ENCODE assay signal across 16 mouse cellular contexts in genomic region chr5:119667356-119667940, GRCm38 (mm10). TPM values are rescaled to one million over a fixed set of nuclear protein-coding genes. Genes with fewer than 3 reads are reported as not detected.
DNase-seq lines count a peak whose midpoint lies in the region; ATAC-seq and TF ChIP-seq lines count a peak whose summit lies in the region.
"Had no signal": no experiment of that assay in that cellular context is flagged by ENCODE, and none has a peak within 500 bp of the region (broad histone marks: within the 10 kb centered on the region; RNA-seq: fewer than 3 reads in every experiment).

No protein-coding gene starts in this region.

- H3K4me3 ChIP-seq in forebrain, embryonic 11.5 days (ENCODE audit: low read depth, low read length), result no peak overlapping the region
- no peak overlapping the region for H3K4me3 ChIP-seq in forebrain, embryonic 16.5 days (replicated peaks; ENCODE audit: low read length)
- no peak overlapping the region for H3K4me3 ChIP-seq in kidney, postnatal 0 days (replicated peaks; ENCODE audit: low read depth, low read length)
- H3K4me3 ChIP-seq in ES-Bruce4 (ENCODE audit: low read depth, low read length), result no peak overlapping the region
- no peak overlapping the region for H3K4me3 ChIP-seq in intestine, embryonic 16.5 days (ENCODE audit: low read length)
- H3K4me3 ChIP-seq in liver, embryonic 11.5 days (ENCODE audit: low read depth, low read length), result no peak overlapping the region
- H3K4me3 ChIP-seq: heart, adult 2 months; midbrain, embryonic 12.5 days; stomach, embryonic 15.5 days had no signal

- no peak overlapping the region for H3K27ac ChIP-seq in forebrain, embryonic 11.5 days (ENCODE audit: low read depth, low read length)
- no peak overlapping the region for H3K27ac ChIP-seq in forebrain, embryonic 16.5 days (ENCODE audit: low read length)
- H3K27ac ChIP-seq in kidney, postnatal 0 days, result 0 out of 2 replicates have a peak overlapping the region, but pooled peaks have one; percentile 25
- H3K27ac ChIP-seq in ES-Bruce4 (ENCODE audit: insufficient read depth, low read length), result no peak overlapping the region
- H3K27ac ChIP-seq in intestine, embryonic 16.5 days (ENCODE audit: low read length), result no peak overlapping the region
- H3K27ac ChIP-seq in liver, embryonic 11.5 days (ENCODE audit: low read depth, low read length), result no peak overlapping the region
- H3K27ac ChIP-seq: heart, adult 2 months; midbrain, embryonic 12.5 days; stomach, embryonic 15.5 days had no signal

- H3K9me3 ChIP-seq in forebrain, embryonic 11.5 days (ENCODE audit: control insufficient read depth, low read length), result no peaks in the 10 kb centered on the region
- H3K9me3 ChIP-seq in forebrain, embryonic 16.5 days (ENCODE audit: control insufficient read depth, low read length), result no peaks in the 10 kb centered on the region
- no peaks in the 10 kb centered on the region for H3K9me3 ChIP-seq in kidney, postnatal 0 days (replicated peaks; ENCODE audit: low read length)
- no peaks in the 10 kb centered on the region for H3K9me3 ChIP-seq in ES-Bruce4 (replicated peaks; ENCODE audit: control insufficient read depth, insufficient read depth, low read length, poor library complexity, severe bottlenecking)
- H3K9me3 ChIP-seq in intestine, embryonic 16.5 days (ENCODE audit: control insufficient read depth, low read length), result no peaks in the 10 kb centered on the region
- H3K9me3 ChIP-seq in liver, embryonic 11.5 days (ENCODE audit: control insufficient read depth, low read length), result no peaks in the 10 kb centered on the region
- H3K9me3 ChIP-seq: midbrain, embryonic 12.5 days; stomach, embryonic 15.5 days had no signal

- no peak overlapping the region for H3K9ac ChIP-seq in forebrain, embryonic 11.5 days (ENCODE audit: low read length)
- no peak overlapping the region for H3K9ac ChIP-seq in forebrain, embryonic 16.5 days (replicated peaks; ENCODE audit: low read depth, low read length)
- H3K9ac ChIP-seq in kidney, postnatal 0 days (ENCODE audit: low read depth, low read length), result no peak overlapping the region
- peak overlapping the region; percentile 12; the same call in 1 of the 2 replicates for H3K9ac ChIP-seq in ES-Bruce4 (ENCODE audit: low read depth, poor library complexity, severe bottlenecking)
- 0 out of 2 replicates have a peak overlapping the region, but pooled peaks have one; percentile 10 for H3K9ac ChIP-seq in intestine, embryonic 16.5 days (ENCODE audit: low read depth, low read length)
- no peak overlapping the region for H3K9ac ChIP-seq in liver, embryonic 11.5 days (ENCODE audit: low read depth, low read length)
- H3K9ac ChIP-seq: liver, postnatal 0 days; midbrain, embryonic 12.5 days; stomach, embryonic 15.5 days had no signal

- no peak for TF ChIP-seq EP300 in ES-Bruce4 (IDR thresholded peaks at IDR 0.05; ENCODE audit: insufficient read depth, low read depth, low read length)

- peaks cover 92% of the 10 kb centered on the region for H3K27me3 ChIP-seq in forebrain, embryonic 11.5 days (ENCODE audit: control insufficient read depth, insufficient read depth, low read length)
- H3K27me3 ChIP-seq in forebrain, embryonic 16.5 days (replicated peaks; ENCODE audit: control insufficient read depth, insufficient read depth, low read length), result peaks cover 80% of the 10 kb centered on the region
- peaks cover 63% of the 10 kb centered on the region for H3K27me3 ChIP-seq in kidney, postnatal 0 days (ENCODE audit: insufficient read depth, low read length)
- H3K27me3 ChIP-seq in ES-Bruce4 (ENCODE audit: control insufficient read depth, insufficient read depth, low read length, poor library complexity, severe bottlenecking), result peaks cover 16% of the 10 kb centered on the region; the same call in 1 of the 2 replicates
- H3K27me3 ChIP-seq in intestine, embryonic 16.5 days (replicated peaks; ENCODE audit: control insufficient read depth, insufficient read depth, low read length), result peaks cover 32% of the 10 kb centered on the region
- peaks cover 99% of the 10 kb centered on the region for H3K27me3 ChIP-seq in liver, embryonic 11.5 days (replicated peaks; ENCODE audit: control insufficient read depth, insufficient read depth, low read length)

- peaks cover 13% of the 10 kb centered on the region for H3K4me1 ChIP-seq in forebrain, embryonic 11.5 days (replicated peaks; ENCODE audit: control insufficient read depth, insufficient read depth, low read length)
- peaks cover 9% of the 10 kb centered on the region for H3K4me1 ChIP-seq in forebrain, embryonic 16.5 days (replicated peaks; ENCODE audit: control insufficient read depth, insufficient read depth, low read length)
- no peaks in the 10 kb centered on the region for H3K4me1 ChIP-seq in kidney, postnatal 0 days (replicated peaks; ENCODE audit: insufficient read depth, low read length)
- no peaks in the 10 kb centered on the region for H3K4me1 ChIP-seq in ES-Bruce4 (ENCODE audit: control insufficient read depth, insufficient read depth, low read length)
- peaks cover 26% of the 10 kb centered on the region for H3K4me1 ChIP-seq in intestine, embryonic 16.5 days (ENCODE audit: control insufficient read depth, insufficient read depth, low read length)
- peaks cover 10% of the 10 kb centered on the region for H3K4me1 ChIP-seq in liver, embryonic 11.5 days (replicated peaks; ENCODE audit: control insufficient read depth, insufficient read depth, low read length)

- WGBS in forebrain, embryonic 11.5 days, result 2% methylated on average over 13 of the region's 13 CpGs
- 5% methylated on average over 13 of the region's 13 CpGs for WGBS in forebrain, embryonic 16.5 days
- WGBS in kidney, postnatal 0 days, result 32% methylated on average over 13 of the region's 13 CpGs
- 43% methylated on average over 13 of the region's 13 CpGs for WGBS in intestine, embryonic 16.5 days
- WGBS in liver, embryonic 11.5 days, result 11% methylated on average over 13 of the region's 13 CpGs

- TF ChIP-seq CTCF in kidney, postnatal 0 days (IDR thresholded peaks at IDR 0.05; ENCODE audit: low read depth), result no peak
- TF ChIP-seq CTCF in ES-Bruce4 (IDR thresholded peaks at IDR 0.05; ENCODE audit: low read depth, low read length), result no peak

- H3K36me3 ChIP-seq in forebrain, embryonic 11.5 days (ENCODE audit: control insufficient read depth, insufficient read depth, low read length), result no peaks in the 10 kb centered on the region
- no peaks in the 10 kb centered on the region for H3K36me3 ChIP-seq in forebrain, embryonic 16.5 days (ENCODE audit: control insufficient read depth, insufficient read depth)
- no peaks in the 10 kb centered on the region for H3K36me3 ChIP-seq in kidney, postnatal 0 days (ENCODE audit: insufficient read depth, low read length)
- H3K36me3 ChIP-seq in ES-Bruce4 (ENCODE audit: control insufficient read depth, insufficient read depth, low read length, poor library complexity, severe bottlenecking), result no peaks in the 10 kb centered on the region
- no peaks in the 10 kb centered on the region for H3K36me3 ChIP-seq in intestine, embryonic 16.5 days (ENCODE audit: control insufficient read depth, insufficient read depth, low read length)
- H3K36me3 ChIP-seq in liver, embryonic 11.5 days (ENCODE audit: control insufficient read depth, insufficient read depth, low read length), result no peaks in the 10 kb centered on the region
- H3K36me3 ChIP-seq: midbrain, embryonic 12.5 days; stomach, embryonic 15.5 days had no signal

- no peak for TF ChIP-seq POLR2A in ES-Bruce4 (IDR thresholded peaks at IDR 0.05; ENCODE audit: insufficient read depth, low read length)

- H3K4me2 ChIP-seq in forebrain, embryonic 11.5 days (ENCODE audit: low read depth, low read length, severe bottlenecking), result no peak overlapping the region
- H3K4me2 ChIP-seq in forebrain, embryonic 16.5 days (ENCODE audit: low read length), result no peak overlapping the region
- no peak overlapping the region for H3K4me2 ChIP-seq in kidney, postnatal 0 days (ENCODE audit: low read length)
- no peak overlapping the region for H3K4me2 ChIP-seq in intestine, embryonic 16.5 days (ENCODE audit: low read depth, low read length)
- H3K4me2 ChIP-seq in liver, embryonic 11.5 days, result no peak overlapping the region
- H3K4me2 ChIP-seq: midbrain, embryonic 12.5 days; stomach, embryonic 15.5 days had no signal

- peak; percentile 49 for DNase-seq in forebrain, embryonic 11.5 days (ENCODE audit: low spot score)
- DNase-seq in kidney, postnatal 0 days (ENCODE audit: low spot score), result no peak
- no peak for DNase-seq in kidney, postnatal 4 days
- no peak for DNase-seq in liver, embryonic 11.5 days (ENCODE audit: low spot score)
- DNase-seq: cerebellum, adult 11 months; heart, adult 2 months; layer of hippocampus, postnatal 36 days; liver, postnatal 0 days had no signal

- ATAC-seq in forebrain, embryonic 11.5 days (replicated peaks; ENCODE audit: low FRiP score), result no peak
- no peak for ATAC-seq in forebrain, embryonic 16.5 days
- no peak for ATAC-seq in kidney, postnatal 0 days (replicated peaks; ENCODE audit: low FRiP score, low read depth)
- ATAC-seq in intestine, embryonic 16.5 days, result no peak
- no peak for ATAC-seq in liver, embryonic 11.5 days (replicated peaks; ENCODE audit: low FRiP score)
- no peak for ATAC-seq in granulocyte monocyte progenitor cell, adult 5-6 weeks (replicated peaks; ENCODE audit: poor library complexity, severe bottlenecking)
- ATAC-seq: forebrain, embryonic 14.5 days; liver, postnatal 0 days; Patski had no signal

RNA-seq across cellular contexts. Expression of gene Tbx3, which starts 3.0 kb away (rescaled TPM):
- polyA plus RNA-seq in forebrain, embryonic 11.5 days (2014; fragmentation: Nextera tagmentation; extraction: Ambion mirVana), result 0.88 and 2.0 TPM in 2 replicates
- 2.1 and 3.0 TPM in 2 replicates for polyA plus RNA-seq in forebrain, embryonic 16.5 days (2015; fragmentation: Nextera tagmentation; extraction: Ambion mirVana)
- polyA plus RNA-seq in kidney, postnatal 0 days (2015; fragmentation: Nextera tagmentation; extraction: Ambion mirVana), result 32.9 and 36.8 TPM in 2 replicates
- polyA plus RNA-seq in ES-Bruce4 (2011; ENCODE audit: insufficient read depth, insufficient read length, low read depth, missing spikeins), result 29.8 and 30.1 TPM in 2 replicates
- 37.5 and 44.6 TPM in 2 replicates for polyA plus RNA-seq in intestine, embryonic 16.5 days (2015; fragmentation: Nextera tagmentation; extraction: Ambion mirVana)
- 23.3 and 25.9 TPM in 2 replicates for polyA plus RNA-seq in liver, embryonic 11.5 days (2014; fragmentation: Nextera tagmentation; extraction: Ambion mirVana)
- not detected in 2 replicates for total RNA-seq in granulocyte monocyte progenitor cell, adult 5-6 weeks (2014; fragmentation: Nextera tagmentation)
- total RNA-seq in granulocyte monocyte progenitor cell, adult 5-6 weeks (2017), result not detected in 2 replicates
- polyA plus RNA-seq: Patski had no signal

Comparison
In these comparisons a context has a peak if more than half of its experiments do, and no peak if none do; other contexts are left out.
1. H3K9ac ChIP-seq: peak in ES-Bruce4 (single experiment) and intestine, embryonic 16.5 days (single experiment); none in forebrain, embryonic 11.5 days (single experiment), forebrain, embryonic 16.5 days (single experiment), kidney, postnatal 0 days (single experiment) and liver, embryonic 11.5 days (single experiment).